7 mouse cellular contexts compared by ENCODE assay signal in the genomic region with DNA sequence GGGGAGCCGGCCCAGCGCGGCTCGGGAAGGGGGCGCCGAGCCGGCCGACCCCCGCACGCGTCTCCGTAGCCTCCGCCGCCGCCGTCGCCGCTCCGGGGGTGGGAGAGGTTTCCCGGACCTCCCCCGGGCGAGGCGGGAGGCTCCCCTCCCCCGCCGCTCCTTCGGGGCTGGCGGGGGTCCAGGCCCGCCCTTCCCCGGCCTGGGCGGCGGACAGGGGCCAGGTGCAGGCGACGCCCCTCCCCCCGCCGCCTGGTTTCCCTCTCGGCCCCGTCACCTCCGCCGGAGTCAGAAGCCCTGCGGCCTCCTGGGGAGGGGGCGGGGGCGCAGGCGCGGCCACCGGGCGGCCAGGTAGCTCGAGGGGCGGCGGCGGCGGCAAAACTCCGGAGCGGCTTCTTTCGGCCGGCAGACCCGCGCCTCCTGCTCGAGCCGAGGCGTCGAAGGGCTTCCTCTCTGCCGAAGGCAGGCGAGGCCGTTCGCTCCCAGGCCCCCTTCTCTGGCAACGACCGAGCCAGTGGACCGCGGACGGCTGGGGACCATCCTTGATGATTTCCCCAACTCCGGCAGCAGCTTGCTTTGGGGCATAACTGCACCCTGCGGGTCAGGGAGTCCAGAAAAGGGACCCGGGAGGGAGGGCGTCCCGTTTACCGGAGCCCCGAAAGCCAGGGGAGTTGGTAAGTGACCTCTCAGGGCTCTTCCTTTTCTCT. TPM values are rescaled to one million over a fixed set of nuclear protein-coding genes. Genes with fewer than 3 reads are reported as not detected.
DNase-seq lines count a peak whose midpoint lies in the region; ATAC-seq and TF ChIP-seq lines count a peak whose summit lies in the region.

No protein-coding gene starts in this region.

- TF ChIP-seq EP300 in ES-Bruce4 (IDR thresholded peaks at IDR 0.05; ENCODE audit: insufficient read depth, low read depth, low read length) = peak; percentile 68; the same call in 1 of the 2 replicates
- no peak for TF ChIP-seq EP300 in heart, adult 2 months (IDR thresholded peaks at IDR 0.05; ENCODE audit: insufficient read depth, low read depth, low read length)

- H3K9me3 ChIP-seq in ES-Bruce4 (replicated peaks; ENCODE audit: control insufficient read depth, insufficient read depth, low read length, poor library complexity, severe bottlenecking) = no peaks in the 10 kb centered on the region
- no peaks in the 10 kb centered on the region for H3K9me3 ChIP-seq in midbrain, embryonic 14.5 days (ENCODE audit: control insufficient read depth, low read length)

- H3K4me1 ChIP-seq in ES-Bruce4 (ENCODE audit: control insufficient read depth, insufficient read depth, low read length) = peaks cover 8% of the 10 kb centered on the region
- H3K4me1 ChIP-seq in heart, adult 2 months (ENCODE audit: control insufficient read depth, insufficient read depth, low read length) = peaks cover 35% of the 10 kb centered on the region
- H3K4me1 ChIP-seq in midbrain, embryonic 14.5 days (ENCODE audit: control insufficient read depth, insufficient read depth, low read length) = peaks cover 55% of the 10 kb centered on the region

- peaks cover 2% of the 10 kb centered on the region; the same call in 1 of the 2 replicates for H3K36me3 ChIP-seq in ES-Bruce4 (ENCODE audit: control insufficient read depth, insufficient read depth, low read length, poor library complexity, severe bottlenecking)
- H3K36me3 ChIP-seq in heart, adult 2 months (ENCODE audit: control insufficient read depth, insufficient read depth, low read length) = peaks cover 4% of the 10 kb centered on the region
- H3K36me3 ChIP-seq in midbrain, embryonic 14.5 days (ENCODE audit: control insufficient read depth, insufficient read depth, low read length) = no peaks in the 10 kb centered on the region

- no peak for ATAC-seq in midbrain, embryonic 14.5 days (ENCODE audit: low FRiP score, low TSS enrichment)

- 3% methylated on average over 45 of the region's 77 CpGs for WGBS in heart, adult 2 months
- WGBS in midbrain, embryonic 14.5 days = under 1% methylated on average over 62 of the region's 77 CpGs

- H3K4me3 ChIP-seq in ES-Bruce4 (ENCODE audit: low read depth, low read length) = peak overlapping the region; percentile 91
- H3K4me3 ChIP-seq in heart, adult 2 months = peak overlapping the region; percentile 73
- H3K4me3 ChIP-seq in midbrain, embryonic 14.5 days (replicated peaks; ENCODE audit: low read depth, low read length) = peak overlapping the region; percentile 49

- no peak for TF ChIP-seq POLR2A in ES-Bruce4 (IDR thresholded peaks at IDR 0.05; ENCODE audit: insufficient read depth, low read length)
- TF ChIP-seq POLR2A in heart, adult 2 months (IDR thresholded peaks at IDR 0.05; ENCODE audit: insufficient read depth, low read depth, low read length) = no peak

- peaks cover 2% of the 10 kb centered on the region; the same call in 1 of the 2 replicates for H3K79me2 ChIP-seq in heart, adult 2 months (replicated peaks; ENCODE audit: control insufficient read depth, insufficient read depth, low read length)

- DNase-seq in adrenal gland, postnatal 14 days = peak; percentile 68
- peak; percentile 85 to 86 for DNase-seq in heart, adult 2 months
- DNase-seq in kidney, postnatal 14 days = peak; percentile 83
- DNase-seq in midbrain, embryonic 14.5 days = no peak
- DNase-seq in right cerebral cortex, postnatal 36 days (ENCODE audit: low spot score in 2 of 2) = no peak
- DNase-seq in left cerebral cortex, postnatal 25 days (ENCODE audit: low spot score in 2 of 2) = no peak

- no peaks in the 10 kb centered on the region for H3K27me3 ChIP-seq in ES-Bruce4 (ENCODE audit: control insufficient read depth, insufficient read depth, low read length, poor library complexity, severe bottlenecking)
- H3K27me3 ChIP-seq in heart, adult 2 months (ENCODE audit: control insufficient read depth, insufficient read depth, low read length) = no peaks in the 10 kb centered on the region
- H3K27me3 ChIP-seq in midbrain, embryonic 14.5 days (ENCODE audit: control insufficient read depth, insufficient read depth, low read length) = peaks cover 22% of the 10 kb centered on the region

- H3K27ac ChIP-seq in ES-Bruce4 (ENCODE audit: insufficient read depth, low read length) = peak overlapping the region; percentile 99
- peak overlapping the region; percentile 95 for H3K27ac ChIP-seq in heart, adult 2 months
- peak overlapping the region; percentile 37 for H3K27ac ChIP-seq in midbrain, embryonic 14.5 days (replicated peaks; ENCODE audit: low read depth, low read length)

- H3K4me2 ChIP-seq in midbrain, embryonic 14.5 days (ENCODE audit: low read length) = peak overlapping the region; percentile 100

- TF ChIP-seq CTCF in ES-Bruce4 (IDR thresholded peaks at IDR 0.05; ENCODE audit: low read depth, low read length) = no peak
- no peak for TF ChIP-seq CTCF in heart, adult 2 months (IDR thresholded peaks at IDR 0.05)

- intact Hi-C loops in heart, adult 2 months (cut with DNase I) = loop anchor here (1.0 kb wide), 1 partner anchor 17 kb away; no protein-coding TSS in a partner anchor
- intact Hi-C loops in left cerebral cortex, postnatal 25 days (cut with DNase I) = no loop called here

- H3K9ac ChIP-seq in ES-Bruce4 (ENCODE audit: low read depth, poor library complexity, severe bottlenecking) = peak overlapping the region; percentile 98
- H3K9ac ChIP-seq in heart, adult 2 months (ENCODE audit: low read depth, low read length) = peak overlapping the region; percentile 87
- peak overlapping the region; percentile 70 for H3K9ac ChIP-seq in midbrain, embryonic 14.5 days (replicated peaks; ENCODE audit: low read length)

RNA-seq across cellular contexts. Expression of a gene that starts 28.2 kb away (rescaled TPM):
- polyA plus RNA-seq in ES-Bruce4 (2011; ENCODE audit: insufficient read depth, insufficient read length, low read depth, missing spikeins) = 88.2 and 102 TPM in 2 replicates
- total RNA-seq in adrenal gland, postnatal 14 days (2021) = 65.0 and 71.9 TPM in 2 replicates
- 10 to 100 TPM; 42.6 to 50.9 TPM for total RNA-seq in heart, adult 2 months (2021)
- polyA plus RNA-seq in heart, adult 2 months (2012; rRNA removed) = 19.5 and 21.8 TPM in 2 replicates
- 13.0 and 15.3 TPM in 2 replicates for polyA plus RNA-seq in midbrain, embryonic 14.5 days (2014; fragmentation: Nextera tagmentation; extraction: Ambion mirVana)
- total RNA-seq in left cerebral cortex, postnatal 25 days (2021) = 10 to 100 TPM; 88.2 to 97.6 TPM

Comparison
In these comparisons a context has a peak if more than half of its experiments do, and no peak if none do; other contexts are left out.
1. H3K27ac ChIP-seq: peak in every context shown above with its lines; median percentile 99 in ES-Bruce4; 95 in heart, adult 2 months; 37 in midbrain, embryonic 14.5 days.
2. DNase-seq: peak in adrenal gland, postnatal 14 days (single experiment), heart, adult 2 months (2 of 2) and kidney, postnatal 14 days (single experiment); none in midbrain, embryonic 14.5 days (single experiment), right cerebral cortex, postnatal 36 days (0 of 2) and left cerebral cortex, postnatal 25 days (0 of 2).
3. Peak in every context shown above with its lines, with median percentiles within 50 percentile points of each other: H3K4me3 ChIP-seq and H3K9ac ChIP-seq.